Mouse (Mus musculus) heart, adult 2 months (tissue): ENCODE measurements at regions not wholly inside any gene's neighbourhood (a gene's known extent, or its start where the extent isn't known, plus 50 kb on each side); places are given as distances from the start of the nearest gene placed in this dataset.

ENCODE experiments used
- CTCF ChIP-seq: fragments of 200-600 bp; IDR thresholded peaks from 2 replicates; pipeline ENCODE4 v1.8.1; 2022; ENCODE audit warnings: antibody characterized with exemption, mild to moderate bottlenecking, moderate library complexity
- POLR2A ChIP-seq: fragments of 200-500 bp; IDR thresholded peaks from 2 replicates; pipeline ENCODE4 v1.6.1; 2011; ENCODE audit warnings: mild to moderate bottlenecking, low read depth, low read length, control low read depth; ENCODE audit not compliant: insufficient read depth

DNA sequence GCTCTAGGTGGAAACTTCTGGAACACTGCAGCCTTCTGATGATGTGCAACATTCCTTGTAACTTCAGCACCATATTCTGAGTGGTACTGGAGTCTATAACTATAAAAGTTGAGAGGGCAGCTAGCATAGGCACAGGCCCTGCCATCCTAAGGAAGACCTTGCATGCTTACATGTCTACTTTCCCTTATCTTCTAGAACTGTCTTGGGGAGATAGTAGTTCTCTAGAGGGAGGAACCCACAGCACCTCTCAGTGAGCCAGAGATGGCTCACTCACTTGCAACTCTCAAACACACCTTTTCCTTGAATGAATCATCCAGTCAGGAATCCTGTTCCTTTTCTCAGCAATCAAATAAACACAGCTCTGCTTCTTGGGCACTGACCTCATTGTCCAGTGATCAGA lies 59.4 kb upstream of the Nck2 start:
- TF ChIP-seq POLR2A: no peak
- no peak for TF ChIP-seq CTCF
